Mouse (Mus musculus): ENCODE measurements around the gene Cxcl17. TPM values are rescaled to one million over a fixed set of nuclear protein-coding genes. Genes with fewer than 3 reads are reported as not detected.

Cxcl17 gene
- polyA plus RNA-seq, 1 experiment, result 1.2 TPM

DNA sequence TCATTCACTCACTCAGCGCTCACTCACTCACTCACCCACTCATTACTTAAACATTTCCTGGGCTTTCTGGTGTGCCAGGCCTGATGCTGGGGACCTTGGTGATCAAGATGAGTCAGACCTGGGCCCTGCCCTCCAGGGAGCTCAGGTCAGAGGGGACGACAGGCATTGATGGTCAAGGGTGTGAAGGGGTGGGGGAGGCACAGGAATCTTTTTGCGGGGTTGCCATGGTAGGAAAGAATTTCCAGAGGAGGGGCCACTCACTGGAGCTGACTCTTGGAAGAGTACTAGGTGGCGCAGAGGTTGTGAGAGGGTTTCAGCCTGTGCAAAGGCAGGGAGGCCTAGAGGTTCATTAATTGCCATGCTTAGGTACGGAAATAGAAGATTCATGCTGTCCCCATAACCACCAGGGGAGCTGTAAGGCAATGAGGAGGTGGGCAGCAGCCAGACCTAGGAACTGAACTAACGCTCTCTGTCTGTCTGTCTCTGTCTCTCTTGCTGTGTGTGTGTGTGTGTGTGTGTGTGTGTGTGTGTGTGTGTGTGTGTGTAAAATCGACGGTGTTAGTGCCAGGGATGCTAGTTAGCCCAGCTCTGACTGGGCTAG is 35.5 kb downstream of the Cxcl17 start:
- 71% methylated on average over 8 of the region's 8 CpGs for WGBS
- TF ChIP-seq CTCF (IDR thresholded peaks at IDR 0.05; ENCODE audit: borderline replicate concordance, control insufficient read depth, extremely low read depth, insufficient read depth, low read length, poor library complexity) (no peak), POLR2A (IDR thresholded peaks at IDR 0.05; ENCODE audit: control insufficient read depth, extremely low read depth, insufficient read depth, low read length, poor library complexity) (no peak)
- Histone ChIP-seq H3K27ac (ENCODE audit: control insufficient read depth, insufficient read depth, low read length) (no peak overlapping the region), H3K4me3 (ENCODE audit: control insufficient read depth, insufficient read depth, low read length) (no peak overlapping the region), H3K4me1 (replicated peaks; ENCODE audit: control insufficient read depth, insufficient read depth, low read length) (peaks cover 11% of the 10 kb centered on the region), H3K36me3 (ENCODE audit: control insufficient read depth, insufficient read depth, low read length) (no peaks in the 10 kb centered on the region), H3K27me3 (ENCODE audit: control insufficient read depth, insufficient read depth, low read length) (no peaks in the 10 kb centered on the region)
- no peak for DNase-seq

DNA sequence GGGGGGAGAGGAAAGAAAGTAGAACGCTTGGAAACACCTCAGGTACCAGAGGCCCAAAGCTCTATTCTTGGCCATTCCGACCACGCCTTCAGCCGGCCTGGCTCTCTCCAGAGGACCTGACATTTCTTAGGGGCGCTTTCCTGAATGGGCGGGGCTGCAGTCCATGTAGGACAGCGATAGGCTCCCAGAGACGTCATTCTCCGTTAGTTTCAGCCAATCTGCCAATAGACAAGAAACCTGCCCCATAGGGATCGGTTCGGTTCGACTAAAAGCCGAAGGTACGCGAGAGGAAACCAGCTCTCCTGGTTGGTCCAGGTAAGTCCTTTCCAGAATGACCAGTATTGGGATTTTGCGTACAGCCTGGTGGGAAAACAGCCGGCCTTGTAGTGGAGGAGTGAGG is 36.1 kb downstream of the Cxcl17 start:
- no peak overlapping the region for H3K4me3 ChIP-seq (ENCODE audit: control insufficient read depth, insufficient read depth, low read length)
- H3K4me1 ChIP-seq (replicated peaks; ENCODE audit: control insufficient read depth, insufficient read depth, low read length), result peaks cover 11% of the 10 kb centered on the region
- TF ChIP-seq POLR2A (IDR thresholded peaks at IDR 0.05; ENCODE audit: control insufficient read depth, extremely low read depth, insufficient read depth, low read length, poor library complexity), result no peak
- TF ChIP-seq CTCF (IDR thresholded peaks at IDR 0.05; ENCODE audit: borderline replicate concordance, control insufficient read depth, extremely low read depth, insufficient read depth, low read length, poor library complexity), result no peak
- 61% methylated on average over 17 of the region's 17 CpGs for WGBS
- H3K36me3 ChIP-seq (ENCODE audit: control insufficient read depth, insufficient read depth, low read length), result no peaks in the 10 kb centered on the region
- H3K27me3 ChIP-seq (ENCODE audit: control insufficient read depth, insufficient read depth, low read length), result no peaks in the 10 kb centered on the region
- H3K27ac ChIP-seq (ENCODE audit: control insufficient read depth, insufficient read depth, low read length), result no peak overlapping the region
- DNase-seq, result peak; percentile 13

- WGBS, result 79% methylated on average over 5 of the region's 5 CpGs
- no peak overlapping the region for H3K4me3 ChIP-seq (ENCODE audit: control insufficient read depth, insufficient read depth, low read length)
Observed at GRCm38 (mm10) chr7:25372441-25372840, 40.2 kb downstream of the Cxcl17 start.

DNA sequence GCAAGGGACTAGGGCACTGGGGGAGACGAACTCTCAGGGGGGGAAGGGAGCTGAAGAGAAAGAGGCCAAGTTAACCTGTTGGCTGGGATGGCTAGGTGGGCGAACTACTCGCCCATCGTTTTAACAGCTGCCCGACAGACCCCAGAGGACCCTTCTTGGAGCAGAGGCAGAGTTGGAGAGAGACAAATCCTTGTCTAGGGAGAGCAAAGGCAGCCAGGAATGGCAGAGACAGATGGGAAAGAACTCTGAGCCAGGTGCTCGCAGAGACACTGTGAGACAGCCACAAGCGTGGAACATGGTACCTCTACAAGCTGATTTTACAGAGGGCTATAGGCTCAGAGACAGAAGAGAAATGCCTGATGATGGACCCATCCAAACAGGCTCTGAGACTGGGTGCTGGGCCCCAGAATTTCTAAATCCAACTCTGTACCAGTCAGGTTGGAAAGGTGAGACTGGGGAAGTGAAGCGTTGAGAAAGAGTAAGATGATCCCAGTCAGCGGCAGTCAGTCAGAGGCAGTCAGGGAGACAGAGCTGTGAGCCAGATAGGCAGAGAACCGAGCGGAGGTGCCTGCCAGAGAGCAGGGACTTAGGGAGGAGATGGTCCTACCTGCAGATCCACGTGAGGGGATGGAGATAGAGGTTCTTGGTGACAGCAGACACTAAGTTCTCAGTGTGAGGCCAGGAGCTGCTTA is 43.5 kb downstream of the Cxcl17 start, which contains the start of gene Cnfn:
Gene Cnfn (minus strand): TSS at position 667 of the 692 bp plus-strand sequence.
- Histone ChIP-seq H3K4me3 (ENCODE audit: control insufficient read depth, insufficient read depth, low read length) (no peak within 1 kb of the TSS), H3K36me3 (ENCODE audit: control insufficient read depth, insufficient read depth, low read length) (no peaks in the 10 kb centered on the region), H3K4me1 (replicated peaks; ENCODE audit: control insufficient read depth, insufficient read depth, low read length) (no peaks in the 10 kb centered on the region), H3K27me3 (ENCODE audit: control insufficient read depth, insufficient read depth, low read length) (peaks cover 3% of the 10 kb centered on the region; the same call in 1 of the 2 replicates), H3K27ac (ENCODE audit: control insufficient read depth, insufficient read depth, low read length) (no peak within 1 kb of the TSS)
- DNase-seq, result no peak
- TF ChIP-seq POLR2A (IDR thresholded peaks at IDR 0.05; ENCODE audit: control insufficient read depth, extremely low read depth, insufficient read depth, low read length, poor library complexity) (no peak), CTCF (IDR thresholded peaks at IDR 0.05; ENCODE audit: borderline replicate concordance, control insufficient read depth, extremely low read depth, insufficient read depth, low read length, poor library complexity) (no peak)
- WGBS, result 78% methylated on average over 12 of the region's 12 CpGs

More at GRCm38 (mm10) chr7:25372441-25372840, 40.2 kb downstream of the Cxcl17 start:
- Histone ChIP-seq H3K27ac (ENCODE audit: control insufficient read depth, insufficient read depth, low read length) (no peak overlapping the region), H3K4me1 (replicated peaks; ENCODE audit: control insufficient read depth, insufficient read depth, low read length) (no peaks in the 10 kb centered on the region), H3K36me3 (ENCODE audit: control insufficient read depth, insufficient read depth, low read length) (no peaks in the 10 kb centered on the region), H3K27me3 (ENCODE audit: control insufficient read depth, insufficient read depth, low read length) (peaks cover 3% of the 10 kb centered on the region; the same call in 1 of the 2 replicates)
- DNase-seq, result no peak
- TF ChIP-seq POLR2A (IDR thresholded peaks at IDR 0.05; ENCODE audit: control insufficient read depth, extremely low read depth, insufficient read depth, low read length, poor library complexity) (no peak), CTCF (IDR thresholded peaks at IDR 0.05; ENCODE audit: borderline replicate concordance, control insufficient read depth, extremely low read depth, insufficient read depth, low read length, poor library complexity) (no peak)

- Histone ChIP-seq H3K36me3 (ENCODE audit: control insufficient read depth, insufficient read depth, low read length) (no peaks in the 10 kb centered on the region), H3K4me1 (replicated peaks; ENCODE audit: control insufficient read depth, insufficient read depth, low read length) (no peaks in the 10 kb centered on the region), H3K27me3 (ENCODE audit: control insufficient read depth, insufficient read depth, low read length) (peaks cover 3% of the 10 kb centered on the region; the same call in 1 of the 2 replicates), H3K4me3 (ENCODE audit: control insufficient read depth, insufficient read depth, low read length) (no peak overlapping the region), H3K27ac (ENCODE audit: control insufficient read depth, insufficient read depth, low read length) (no peak overlapping the region)
- WGBS, result 35% methylated on average over 12 of the region's 12 CpGs
- no peak for DNase-seq
- TF ChIP-seq CTCF (IDR thresholded peaks at IDR 0.05; ENCODE audit: borderline replicate concordance, control insufficient read depth, extremely low read depth, insufficient read depth, low read length, poor library complexity) (no peak), POLR2A (IDR thresholded peaks at IDR 0.05; ENCODE audit: control insufficient read depth, extremely low read depth, insufficient read depth, low read length, poor library complexity) (no peak)
Observed at GRCm38 (mm10) chr7:25368333-25368732, 44.4 kb downstream of the Cxcl17 start.

DNA sequence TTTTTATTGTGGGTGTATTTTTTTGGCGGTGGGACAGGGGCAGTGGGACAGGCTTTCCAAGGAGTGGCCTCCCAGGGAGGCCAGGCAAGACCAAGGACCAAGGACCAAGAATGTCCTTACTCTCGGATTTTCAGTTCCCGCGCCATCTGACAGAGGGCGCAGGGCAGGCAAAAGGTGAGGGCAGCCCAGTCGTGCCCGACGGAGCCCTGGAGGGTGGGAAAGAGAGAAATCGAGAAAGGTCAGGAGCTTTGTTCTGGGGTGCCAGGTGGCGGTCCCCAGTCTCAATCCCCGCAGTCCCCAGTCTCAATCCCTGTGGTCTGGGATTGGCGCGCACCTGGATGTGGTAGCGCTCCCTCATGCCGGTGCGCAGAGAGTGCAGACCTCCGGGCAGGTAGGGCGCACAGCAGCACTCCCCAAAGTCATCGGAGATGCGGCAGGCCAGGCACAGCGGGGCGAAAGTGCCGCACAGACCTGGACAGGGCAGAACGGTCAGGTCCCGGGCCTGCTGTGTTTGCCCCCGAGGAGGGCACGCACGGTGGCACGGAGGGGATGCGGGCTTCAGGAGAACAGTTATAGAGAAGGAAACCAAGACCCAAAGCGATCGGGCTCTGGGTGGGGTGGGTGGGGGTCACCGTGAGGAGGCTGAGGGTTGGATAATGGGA is 44.9 kb downstream of the Cxcl17 start:
- Histone ChIP-seq H3K36me3 (ENCODE audit: control insufficient read depth, insufficient read depth, low read length) (no peaks in the 10 kb centered on the region), H3K4me3 (ENCODE audit: control insufficient read depth, insufficient read depth, low read length) (no peak overlapping the region), H3K27me3 (ENCODE audit: control insufficient read depth, insufficient read depth, low read length) (peaks cover 3% of the 10 kb centered on the region; the same call in 1 of the 2 replicates), H3K4me1 (replicated peaks; ENCODE audit: control insufficient read depth, insufficient read depth, low read length) (no peaks in the 10 kb centered on the region), H3K27ac (ENCODE audit: control insufficient read depth, insufficient read depth, low read length) (no peak overlapping the region)
- DNase-seq, result peak; percentile 19
- TF ChIP-seq POLR2A (IDR thresholded peaks at IDR 0.05; ENCODE audit: control insufficient read depth, extremely low read depth, insufficient read depth, low read length, poor library complexity) (no peak), CTCF (IDR thresholded peaks at IDR 0.05; ENCODE audit: borderline replicate concordance, control insufficient read depth, extremely low read depth, insufficient read depth, low read length, poor library complexity) (no peak)
- 6% methylated on average over 33 of the region's 33 CpGs for whole genome bisulfite sequencing
